Comparison of ENCODE assay signal across 8 mouse cellular contexts in the genomic region with DNA sequence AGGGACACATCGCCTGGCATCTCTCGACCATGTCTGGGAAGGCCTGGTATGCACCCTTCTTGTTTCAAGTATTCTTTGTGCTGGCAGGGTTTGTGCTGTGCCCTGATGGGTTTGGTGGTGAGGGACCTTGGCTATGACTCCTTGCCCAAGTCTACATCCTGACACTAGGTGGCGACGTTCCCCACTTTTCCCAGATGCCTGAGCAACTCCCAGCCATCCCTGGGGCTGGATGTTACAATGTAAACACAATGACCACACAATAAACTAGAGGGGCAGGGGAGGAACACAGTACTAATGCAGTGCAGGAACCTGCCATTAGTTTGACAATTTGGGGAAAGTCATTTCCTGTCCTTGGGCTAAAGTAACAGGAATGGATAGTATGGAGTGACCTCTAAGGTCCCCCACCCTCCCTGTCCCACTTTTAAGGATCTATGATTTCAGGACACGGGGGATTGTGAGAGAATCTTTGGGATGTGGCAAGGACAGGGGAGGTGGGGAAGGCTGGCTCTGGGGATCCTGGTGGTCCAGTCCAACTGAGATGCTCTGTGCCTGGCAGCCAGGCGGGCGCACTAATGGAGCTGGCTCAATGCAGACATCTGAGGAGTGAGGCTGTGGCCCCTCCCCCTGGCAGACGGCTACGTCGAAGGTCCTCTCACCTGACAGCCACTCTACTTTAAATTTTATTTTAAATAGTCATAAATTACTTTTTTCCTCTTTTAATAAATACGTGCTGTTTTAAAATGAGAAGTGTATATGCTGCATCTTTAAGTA.
DNase-seq lines count a peak whose midpoint lies in the region; ATAC-seq and TF ChIP-seq lines count a peak whose summit lies in the region.

No protein-coding gene starts in this region.

- DNase-seq in A20 (ENCODE audit: low read depth, low spot score) (peak; percentile 32), adipocyte (ENCODE audit: low spot score) (peak; percentile 86)
- peak; percentile 88 for DNase-seq in embryo, embryonic 10 days (ENCODE audit: low spot score)
- DNase-seq in heart, adult 2 months = peak; percentile 72 to 79
- peak; percentile 71 for DNase-seq in kidney, adult 9 months
- DNase-seq in neural tube, embryonic 10.5 days (ENCODE audit: extremely low spot score, low spot score) = peak; percentile 71
- DNase-seq in thymus, postnatal 25 days = peak; percentile 41

- intact Hi-C loops in heart, adult 2 months (cut with DNase I) = loop anchor here (1.0 to 10.0 kb wide), 3 partner anchors 74 to 240 kb away; no protein-coding TSS in a partner anchor

- H3K79me2 ChIP-seq in heart, adult 2 months (replicated peaks; ENCODE audit: control insufficient read depth, insufficient read depth, low read length) = no peaks in the 10 kb centered on the region

- TF ChIP-seq EP300 in heart, adult 2 months (IDR thresholded peaks at IDR 0.05; ENCODE audit: insufficient read depth, low read depth, low read length) = peak; percentile 88

- TF ChIP-seq CTCF in heart, adult 2 months (IDR thresholded peaks at IDR 0.05) = peak; percentile 88

- WGBS in heart, adult 2 months = 54% methylated on average over 11 of the region's 11 CpGs
- WGBS in limb, embryonic 13.5 days = 44% methylated on average over 11 of the region's 11 CpGs

- TF ChIP-seq POLR2A in heart, adult 2 months (IDR thresholded peaks at IDR 0.05; ENCODE audit: insufficient read depth, low read depth, low read length) = no peak

- no peak overlapping the region for H3K9ac ChIP-seq in heart, adult 2 months (ENCODE audit: low read depth, low read length)
- H3K9ac ChIP-seq in limb, embryonic 13.5 days = no peak overlapping the region

- H3K4me2 ChIP-seq in limb, embryonic 13.5 days (replicated peaks) = no peak overlapping the region

- no peaks in the 10 kb centered on the region for H3K36me3 ChIP-seq in heart, adult 2 months (ENCODE audit: control insufficient read depth, insufficient read depth, low read length)
- H3K36me3 ChIP-seq in limb, embryonic 13.5 days = peaks cover 63% of the 10 kb centered on the region

- no peak overlapping the region for H3K4me3 ChIP-seq in heart, adult 2 months
- H3K4me3 ChIP-seq in limb, embryonic 13.5 days = no peak overlapping the region

- no peaks in the 10 kb centered on the region for H3K9me3 ChIP-seq in limb, embryonic 13.5 days

- H3K27ac ChIP-seq in heart, adult 2 months = no peak overlapping the region
- H3K27ac ChIP-seq in limb, embryonic 13.5 days = no peak overlapping the region

- H3K27me3 ChIP-seq in heart, adult 2 months (ENCODE audit: control insufficient read depth, insufficient read depth, low read length) = no peaks in the 10 kb centered on the region
- no peaks in the 10 kb centered on the region for H3K27me3 ChIP-seq in limb, embryonic 13.5 days

- H3K4me1 ChIP-seq in heart, adult 2 months (ENCODE audit: control insufficient read depth, insufficient read depth, low read length) = peaks cover 2% of the 10 kb centered on the region; the same call in 1 of the 2 replicates
- peaks cover 4% of the 10 kb centered on the region; the same call in 1 of the 2 replicates for H3K4me1 ChIP-seq in limb, embryonic 13.5 days

- peak; percentile 6; the same call in 1 of the 2 replicates for ATAC-seq in limb, embryonic 13.5 days (ENCODE audit: low FRiP score, low read depth)

Comparison
In these comparisons a context has a peak if more than half of its experiments do, and no peak if none do; other contexts are left out.
1. DNase-seq: peak in every context shown above with its lines; median percentile 88 in embryo, embryonic 10 days; 86 in adipocyte; 76 in heart, adult 2 months; 71 in kidney, adult 9 months; 71 in neural tube, embryonic 10.5 days; 41 in thymus, postnatal 25 days; 32 in A20.